Comparison of ENCODE assay signal across 9 mouse cellular contexts in genomic region chr4:41614156-41614555, GRCm38 (mm10). TPM values are rescaled to one million over a fixed set of nuclear protein-coding genes. Genes with fewer than 3 reads are reported as not detected.
DNase-seq lines count a peak whose midpoint lies in the region; ATAC-seq and TF ChIP-seq lines count a peak whose summit lies in the region.
"Had no signal": no experiment of that assay in that cellular context is flagged by ENCODE, and none has a peak within 500 bp of the region (broad histone marks: within the 10 kb centered on the region; RNA-seq: fewer than 3 reads in every experiment).

No protein-coding gene starts in this region.

- WGBS in liver, postnatal 0 days (ENCODE audit: insufficient replicate concordance) = 7% methylated on average over 7 of the region's 7 CpGs
- WGBS in thymus, adult 2 months = 10% methylated on average over 7 of the region's 7 CpGs

- no peak for TF ChIP-seq POLR2A in thymus, adult 2 months (IDR thresholded peaks at IDR 0.05; ENCODE audit: control insufficient read depth, extremely low read depth, insufficient read depth, low read length, poor library complexity)

- intact Hi-C loops in gastrocnemius, postnatal 36 days (cut with DNase I) = loop anchor here (2.0 to 10.0 kb wide), 3 partner anchors 61 to 137 kb away; no protein-coding TSS in a partner anchor

- TF ChIP-seq CTCF in liver, postnatal 0 days (IDR thresholded peaks at IDR 0.05; ENCODE audit: low read depth) = peak; percentile 92
- peak; percentile 83; the same call in 1 of the 2 replicates for TF ChIP-seq CTCF in thymus, adult 2 months (IDR thresholded peaks at IDR 0.05; ENCODE audit: borderline replicate concordance, control insufficient read depth, extremely low read depth, insufficient read depth, low read length, poor library complexity)

- DNase-seq in 416B (ENCODE audit: low read depth) (peak; percentile 71), R1 (ENCODE audit: low read depth, low spot score) (peak; percentile 74)
- DNase-seq in cerebellum, postnatal 14 days = peak; percentile 93 to 95
- peak; percentile 62 to 78 for DNase-seq in gastrocnemius, postnatal 36 days
- DNase-seq in kidney, postnatal 14 days = peak; percentile 81
- peak; percentile 76 for DNase-seq in liver, postnatal 0 days
- DNase-seq in thymus, adult 2 months = peak; percentile 62

- no peaks in the 10 kb centered on the region for H3K9me3 ChIP-seq in liver, postnatal 0 days (ENCODE audit: low read length)

- no peak for TF ChIP-seq EP300 in liver, postnatal 0 days (IDR thresholded peaks at IDR 0.05; ENCODE audit: low read depth)

- H3K27me3 ChIP-seq in liver, postnatal 0 days (ENCODE audit: insufficient read depth, low read length) = peaks cover 2% of the 10 kb centered on the region; the same call in 1 of the 2 replicates
- H3K27me3 ChIP-seq in thymus, adult 2 months (ENCODE audit: control insufficient read depth, insufficient read depth, low read length) = no peaks in the 10 kb centered on the region

- no peak overlapping the region for H3K9ac ChIP-seq in liver, postnatal 0 days (replicated peaks)

- ATAC-seq in liver, postnatal 0 days = peak; percentile 36; the same call in 1 of the 2 replicates
- peak; percentile 42 for ATAC-seq in neutrophil, adult 5-6 weeks (ENCODE audit: extremely low read depth, insufficient number of reproducible peaks, low FRiP score, poor library complexity, severe bottlenecking)

- H3K4me2 ChIP-seq in liver, postnatal 0 days (ENCODE audit: low read depth, low read length) = no peak overlapping the region

- H3K4me3 ChIP-seq in liver, postnatal 0 days (ENCODE audit: low read depth, low read length) = no peak overlapping the region
- no peak overlapping the region for H3K4me3 ChIP-seq in thymus, adult 2 months (ENCODE audit: control insufficient read depth, insufficient read depth, low read length)
- H3K4me3 ChIP-seq: erythroblast, embryonic 14.5 days had no signal

- no peaks in the 10 kb centered on the region for H3K36me3 ChIP-seq in liver, postnatal 0 days (replicated peaks; ENCODE audit: insufficient read depth, low read length)
- H3K36me3 ChIP-seq in thymus, adult 2 months (ENCODE audit: control insufficient read depth, insufficient read depth, low read length) = no peaks in the 10 kb centered on the region

- H3K4me1 ChIP-seq in liver, postnatal 0 days (ENCODE audit: insufficient read depth) = no peaks in the 10 kb centered on the region
- H3K4me1 ChIP-seq in thymus, adult 2 months (replicated peaks; ENCODE audit: control insufficient read depth, insufficient read depth, low read length) = 0 out of 2 replicates have a peak, but pooled peaks cover 2% of the 10 kb centered on the region

- H3K27ac ChIP-seq in liver, postnatal 0 days (ENCODE audit: low read depth) = no peak overlapping the region
- H3K27ac ChIP-seq in thymus, adult 2 months (ENCODE audit: control insufficient read depth, insufficient read depth, low read length) = no peak overlapping the region

RNA-seq across cellular contexts. Expression of gene Enho, which starts 26.0 kb away (rescaled TPM):
- total RNA-seq in gastrocnemius, postnatal 36 days (2021) = 10 to 100 TPM; 10.3 to 10.9 TPM
- polyA plus RNA-seq in liver, postnatal 0 days (2015; fragmentation: Nextera tagmentation; extraction: Ambion mirVana) = 25.2 and 26.4 TPM in 2 replicates
- total RNA-seq in neutrophil, adult 5-6 weeks (2017) = not detected in 2 replicates
- 7.5 and 10.3 TPM in 2 replicates for polyA plus RNA-seq in thymus, adult 2 months (2012; rRNA removed)

RNA-seq across cellular contexts. Expression of gene Dnaic1, which starts 44.6 kb away (rescaled TPM):
- not detected for total RNA-seq in gastrocnemius, postnatal 36 days (2021)
- polyA plus RNA-seq in liver, postnatal 0 days (2015; fragmentation: Nextera tagmentation; extraction: Ambion mirVana) = 10.6 and 14.2 TPM in 2 replicates
- total RNA-seq in neutrophil, adult 5-6 weeks (2017) = not detected in 2 replicates
- 0.18 and 0.96 TPM in 2 replicates for polyA plus RNA-seq in thymus, adult 2 months (2012; rRNA removed)
- polyA plus RNA-seq: erythroblast, embryonic 14.5 days had no signal

RNA-seq across cellular contexts. Expression of gene Fam219a, which starts 44.8 kb away (rescaled TPM):
- 10 to 100 TPM; 19.3 to 20.4 TPM for total RNA-seq in gastrocnemius, postnatal 36 days (2021)
- polyA plus RNA-seq in liver, postnatal 0 days (2015; fragmentation: Nextera tagmentation; extraction: Ambion mirVana) = 0.77 and 1.0 TPM in 2 replicates
- 8.4 and 10.2 TPM in 2 replicates for total RNA-seq in neutrophil, adult 5-6 weeks (2017)
- 23.0 and 29.8 TPM in 2 replicates for polyA plus RNA-seq in thymus, adult 2 months (2012; rRNA removed)

Comparison
In these comparisons a context has a peak if more than half of its experiments do, and no peak if none do; other contexts are left out.
1. RNA of gene Enho, which starts 26.0 kb away (total RNA-seq): 10.3 to 10.9 TPM in gastrocnemius, postnatal 36 days; not detected in neutrophil, adult 5-6 weeks; every median in the first group is over 10 times any median in the second.
2. Peak in every context shown above with its lines, with median percentiles within 50 percentile points of each other: DNase-seq.